Mouse (Mus musculus) ES-E14 (cell line): ENCODE results near the gene Mapkbp1. TPM values are rescaled to one million over a fixed set of nuclear protein-coding genes. Genes with fewer than 3 reads are reported as not detected.

ENCODE experiments used
- DNase-seq: peaks from one replicate; pipeline ENCODE4 v3.0.0-alpha.2; 2013; ENCODE audit warnings: low read depth, low spot score
- H3K27ac ChIP-seq: 2 replicates; pipeline ENCODE4 v1.5.1; 2012; ENCODE audit warnings: low read depth, mild to moderate bottlenecking, low read length, moderate library complexity, mixed read lengths; ENCODE audit not compliant: poor library complexity, insufficient read depth, severe bottlenecking
- H3K36me3 ChIP-seq: 2 replicates; pipeline ENCODE4 v1.6.1; 2012; ENCODE audit warnings: mild to moderate bottlenecking, low read length, moderate library complexity, mixed read lengths; ENCODE audit not compliant: control insufficient read depth, poor library complexity, insufficient read depth, severe bottlenecking
- H3K4me1 ChIP-seq, 2 experiments: fragments of 150-350 bp in 1 of 2; sonication (generic) in 1 of 2; 2 replicates each; pipeline ENCODE4 v1.6.1; 2012; ENCODE audit warnings: low read length in 2 of 2, mild to moderate bottlenecking in 1 of 2, mixed read lengths in 1 of 2; ENCODE audit not compliant: control insufficient read depth in 2 of 2, insufficient read depth in 2 of 2, poor library complexity in 1 of 2
- H3K4me3 ChIP-seq, 2 experiments: fragments of 150-350 bp in 1 of 2; sonication (generic) in 1 of 2; 2 replicates each; pipeline ENCODE4 v1.5.1; 2012; ENCODE audit warnings: low read length in 2 of 2, low read depth in 1 of 2, mild to moderate bottlenecking in 1 of 2, mixed read lengths in 1 of 2; ENCODE audit not compliant: insufficient read depth in 1 of 2, poor library complexity in 1 of 2, severe bottlenecking in 1 of 2
- H3K9ac ChIP-seq: 2 replicates; pipeline ENCODE4 v1.6.1; 2012; ENCODE audit warnings: low read depth, mild to moderate bottlenecking, low read length, mixed read lengths; ENCODE audit not compliant: poor library complexity, insufficient read depth, severe bottlenecking
- H3K9me3 ChIP-seq: fragments of 150-350 bp; sonication (generic); 2 replicates; pipeline ENCODE4 v1.6.1; 2012; ENCODE audit warnings: low read depth, mild to moderate bottlenecking, low read length; ENCODE audit not compliant: control insufficient read depth, insufficient read depth
- CHD2 ChIP-seq: IDR thresholded peaks from 2 replicates; pipeline ENCODE4 v1.6.1; 2014; ENCODE audit warnings: mild to moderate bottlenecking, low read depth, low read length, inconsistent platforms
- HCFC1 ChIP-seq: IDR thresholded peaks from 2 replicates; pipeline ENCODE4 v1.6.1; 2012; ENCODE audit warnings: low read length, inconsistent platforms, borderline replicate concordance; ENCODE audit not compliant: insufficient read depth
- MAFK ChIP-seq: IDR thresholded peaks from 2 replicates; pipeline ENCODE4 v1.6.1; 2014; ENCODE audit warnings: mild to moderate bottlenecking, low read depth, low read length, inconsistent platforms; ENCODE audit not compliant: insufficient read depth
- ZC3H11A ChIP-seq: IDR thresholded peaks from 2 replicates; pipeline ENCODE4 v1.6.1; 2012; ENCODE audit warnings: low read depth, mild to moderate bottlenecking, inconsistent platforms, low read length, borderline replicate concordance
- ZNF384 ChIP-seq: IDR thresholded peaks from 2 replicates; pipeline ENCODE4 v1.6.1; 2012; ENCODE audit warnings: low read depth, low read length, inconsistent platforms
- in situ Hi-C, 2 experiments: fragments of 600-800 bp; cut with MboI; formaldehyde crosslinking; loops; one replicate each; pipeline ENCODE4 v1.15.1; 2025; ENCODE audit warnings: low sequenced_read_pairs in 2 of 2, inconsistent platforms in 1 of 2; ENCODE audit not compliant: unreplicated experiment in 2 of 2
- total RNA-seq: library from RNA; depleted of rRNA; stranded (reverse); fragments of 300-350 nt; gene quantifications from 2 replicates; pipeline ENCODE4 v1.2.3, GENCODE M21; 2012

The Mapkbp1 gene
- total RNA-seq, 1 experiment = 7.0 TPM

GRCm38 (mm10) chr2:119995391-119996281, 23.1 kb downstream of the Mapkbp1 start:
- Histone ChIP-seq H3K9ac (no peak overlapping the region), H3K9me3 (no peaks in the 10 kb centered on the region), H3K4me1 (peaks cover 0 to 4% of the 10 kb centered on the region in 2 experiments; a peak in 1 of 4 replicates), H3K4me3 (no peak overlapping the region), H3K27ac (no peak overlapping the region), H3K36me3 (peaks cover 2% of the 10 kb centered on the region; the same call in 1 of the 2 replicates)
- in situ Hi-C loops = no loop called here
- no peak for TF ChIP-seq ZNF384
- no peak for TF ChIP-seq CHD2
- no peak for TF ChIP-seq ZC3H11A
- no peak for TF ChIP-seq HCFC1
- no peak for TF ChIP-seq MAFK
- DNase-seq = no peak

DNA sequence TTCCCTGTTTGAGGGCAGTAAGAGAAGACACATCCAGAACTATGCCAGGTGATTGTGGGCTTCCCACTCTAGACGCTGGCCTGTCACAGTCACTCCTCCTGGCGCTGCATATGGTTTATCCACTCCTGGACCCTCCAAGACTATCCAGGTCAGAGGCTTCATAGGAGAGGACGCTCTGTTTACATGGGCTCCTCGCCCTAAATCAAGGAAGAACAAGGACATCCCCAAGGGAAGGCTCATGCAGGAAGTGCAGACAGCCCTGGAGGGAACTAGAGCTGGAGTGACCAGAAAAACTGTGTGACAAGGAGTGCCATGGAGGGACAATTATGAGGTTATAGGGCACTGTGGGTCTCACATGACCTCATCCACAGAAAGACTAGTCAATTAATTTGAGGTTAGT, 24.9 kb downstream of the Mapkbp1 start:
- TF ChIP-seq MAFK (no peak), HCFC1 (no peak), CHD2 (no peak), ZC3H11A (no peak)
- H3K27ac ChIP-seq = no peak overlapping the region
- peaks cover 0 to 18% of the 10 kb centered on the region in 2 experiments; a peak in 2 of 4 replicates for H3K4me1 ChIP-seq
- peaks cover 1% of the 10 kb centered on the region; the same call in 1 of the 2 replicates for H3K36me3 ChIP-seq
- H3K4me3 ChIP-seq = no peak overlapping the region
- in situ Hi-C loops = no loop called here
- no peak for DNase-seq
- no peak overlapping the region for H3K9ac ChIP-seq
- no peaks in the 10 kb centered on the region for H3K9me3 ChIP-seq

- no peak overlapping the region for H3K9ac ChIP-seq
- no peak overlapping the region for H3K27ac ChIP-seq
- peaks cover 0 to 16% of the 10 kb centered on the region in 2 experiments; a peak in 2 of 4 replicates for H3K4me1 ChIP-seq
- no peak overlapping the region for H3K4me3 ChIP-seq
- TF ChIP-seq MAFK (no peak), ZC3H11A (no peak), HCFC1 (no peak), CHD2 (no peak), ZNF384 (no peak)
- H3K36me3 ChIP-seq = no peaks in the 10 kb centered on the region
- H3K9me3 ChIP-seq = no peaks in the 10 kb centered on the region
- no peak for DNase-seq
- in situ Hi-C loops = no loop called here
Observed at GRCm38 (mm10) chr2:119999731-120000130, 27.2 kb downstream of the Mapkbp1 start.

GRCm38 (mm10) chr2:120000882-120001584, 28.5 kb downstream of the Mapkbp1 start:
- Histone ChIP-seq H3K36me3 (no peaks in the 10 kb centered on the region), H3K9ac (no peak overlapping the region), H3K4me1 (peaks cover 0 to 16% of the 10 kb centered on the region in 2 experiments; a peak in 2 of 4 replicates), H3K9me3 (no peaks in the 10 kb centered on the region), H3K4me3 (no peak overlapping the region), H3K27ac (no peak overlapping the region)
- no peak for DNase-seq
- no peak for TF ChIP-seq ZC3H11A
- TF ChIP-seq HCFC1 = no peak
- TF ChIP-seq ZNF384 = no peak
- no peak for TF ChIP-seq CHD2
- no peak for TF ChIP-seq MAFK
- in situ Hi-C loops = no loop called here
